Mouse (Mus musculus): Measurements from ENCODE around the gene Cox10. TPM values are rescaled to one million over a fixed set of nuclear protein-coding genes. Genes with fewer than 3 reads are reported as not detected.

The Cox10 gene
- total RNA-seq, 1 experiment from 2014 or later, result 21.0 TPM

- ATAC-seq (replicated peaks; ENCODE audit: insufficient number of reproducible peaks, low FRiP score, low TSS enrichment, poor library complexity, severe bottlenecking), result no peak
Observed at GRCm38 (mm10) chr11:64053371-64053770, 25.9 kb downstream of the Cox10 start.

DNA sequence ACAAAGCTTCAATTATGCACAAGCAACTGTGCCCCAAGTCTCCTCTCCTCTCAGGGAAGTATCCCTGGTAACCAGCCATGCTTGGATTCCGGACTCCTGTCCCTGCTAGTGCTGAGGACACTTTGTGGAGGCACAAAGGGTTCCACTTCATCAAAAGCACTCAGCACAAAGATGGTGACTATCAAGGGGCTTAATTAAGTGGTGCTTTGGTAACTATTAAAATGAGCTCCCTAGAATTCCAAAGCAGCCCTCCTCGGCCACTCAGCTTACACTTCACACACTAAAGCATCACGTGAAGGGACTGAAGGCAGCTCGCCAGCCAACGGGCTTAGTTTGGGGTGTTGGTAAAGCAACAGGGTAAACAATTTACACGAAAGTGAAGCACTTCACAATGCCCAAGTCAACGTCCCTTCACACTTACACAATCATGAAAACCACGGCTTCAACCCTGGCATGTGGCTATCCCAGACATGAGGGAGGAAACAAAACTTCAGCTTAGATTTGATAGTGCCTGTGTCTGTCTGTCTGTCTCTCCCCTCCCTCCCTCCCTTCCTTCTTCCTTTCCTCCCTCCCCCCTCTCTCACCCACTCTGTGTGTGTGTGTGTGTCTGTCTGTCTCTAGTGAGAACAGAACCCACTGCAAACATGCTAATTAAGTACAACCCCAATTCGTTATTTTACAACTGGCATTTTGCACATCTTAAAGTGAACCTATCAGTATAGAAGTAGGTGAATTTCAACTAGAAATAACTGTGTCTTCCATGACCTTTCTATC is 27.9 kb downstream of the Cox10 start:
- no peak for ATAC-seq (replicated peaks; ENCODE audit: insufficient number of reproducible peaks, low FRiP score, low TSS enrichment, poor library complexity, severe bottlenecking)

DNA sequence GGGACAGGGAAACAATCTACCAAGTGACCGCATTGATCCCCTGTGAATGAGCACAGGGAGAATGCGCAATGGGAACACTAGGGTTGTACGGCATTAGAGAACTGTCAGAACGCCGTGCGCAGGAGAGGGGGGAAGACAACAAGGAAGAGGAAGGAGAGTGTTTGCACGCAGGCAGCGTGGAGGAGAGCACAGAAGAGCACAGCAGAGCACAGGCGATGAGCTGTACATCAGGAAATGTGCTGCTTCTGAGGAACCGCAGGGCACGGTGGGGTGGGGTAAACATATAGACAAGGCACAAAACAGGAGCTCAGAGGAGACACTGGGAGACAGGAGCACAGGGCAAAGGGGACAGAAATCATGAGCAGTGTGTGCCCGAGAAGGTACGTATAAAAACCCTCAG is 31.8 kb downstream of the Cox10 start:
- ATAC-seq (replicated peaks; ENCODE audit: insufficient number of reproducible peaks, low FRiP score, low TSS enrichment, poor library complexity, severe bottlenecking), result no peak; the same call in 1 of the 2 replicates

DNA sequence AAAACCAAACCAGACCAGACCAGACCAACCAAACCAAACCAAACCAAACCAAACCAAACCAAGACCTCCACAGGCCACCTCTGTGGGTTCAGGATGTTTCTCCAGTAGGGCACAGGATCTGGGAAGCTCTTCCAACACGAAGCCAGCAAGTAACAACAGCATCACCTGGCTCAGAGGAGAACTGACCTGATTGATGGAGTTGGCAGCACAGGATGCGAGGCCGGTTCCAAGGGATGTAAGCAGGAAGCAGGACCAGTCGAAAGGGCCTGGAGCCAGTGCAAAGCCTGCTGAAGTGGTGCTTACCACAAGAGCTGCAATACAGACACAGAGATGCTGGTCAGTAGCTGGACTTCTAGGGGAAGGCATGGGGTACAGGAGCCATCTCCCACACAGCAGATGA is 34.2 kb downstream of the Cox10 start:
- ATAC-seq (replicated peaks; ENCODE audit: insufficient number of reproducible peaks, low FRiP score, low TSS enrichment, poor library complexity, severe bottlenecking), result no peak

GRCm38 (mm10) chr11:64044024-64044423 is 35.2 kb downstream of the Cox10 start:
- no peak for ATAC-seq (replicated peaks; ENCODE audit: insufficient number of reproducible peaks, low FRiP score, low TSS enrichment, poor library complexity, severe bottlenecking)

DNA sequence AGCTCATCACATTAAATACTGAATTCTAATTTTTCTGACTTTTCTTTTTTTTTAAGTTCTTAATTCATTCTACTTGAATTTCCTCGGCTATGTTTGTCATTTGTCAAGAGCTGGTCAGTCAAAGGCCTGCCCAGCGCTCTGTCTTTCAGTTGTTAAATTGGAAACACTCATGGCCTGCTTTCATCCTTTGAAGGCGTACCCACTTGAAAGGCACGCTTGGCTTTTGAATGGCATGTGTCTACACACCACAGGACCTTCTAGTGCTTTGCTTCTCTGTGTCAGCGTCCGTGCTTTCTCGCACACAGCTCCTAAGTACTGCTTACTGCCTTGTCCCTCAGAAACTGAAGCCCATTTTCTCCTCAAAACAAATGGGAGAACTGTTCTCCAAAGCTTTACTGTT is 38.0 kb downstream of the Cox10 start:
- no peak for ATAC-seq (replicated peaks; ENCODE audit: insufficient number of reproducible peaks, low FRiP score, low TSS enrichment, poor library complexity, severe bottlenecking)

GRCm38 (mm10) chr11:64039600-64039999 is 39.7 kb downstream of the Cox10 start:
- ATAC-seq (replicated peaks; ENCODE audit: insufficient number of reproducible peaks, low FRiP score, low TSS enrichment, poor library complexity, severe bottlenecking), result no peak

GRCm38 (mm10) chr11:64037471-64038125 is 41.7 kb downstream of the Cox10 start:
- no peak for ATAC-seq (replicated peaks; ENCODE audit: insufficient number of reproducible peaks, low FRiP score, low TSS enrichment, poor library complexity, severe bottlenecking)

- no peak for ATAC-seq (replicated peaks; ENCODE audit: insufficient number of reproducible peaks, low FRiP score, low TSS enrichment, poor library complexity, severe bottlenecking)
Observed at GRCm38 (mm10) chr11:64036306-64036705, 43.0 kb downstream of the Cox10 start.

GRCm38 (mm10) chr11:64035709-64036108 is 43.6 kb downstream of the Cox10 start:
- no peak for ATAC-seq (replicated peaks; ENCODE audit: insufficient number of reproducible peaks, low FRiP score, low TSS enrichment, poor library complexity, severe bottlenecking)

GRCm38 (mm10) chr11:64034686-64035085 is 44.6 kb downstream of the Cox10 start:
- ATAC-seq (replicated peaks; ENCODE audit: insufficient number of reproducible peaks, low FRiP score, low TSS enrichment, poor library complexity, severe bottlenecking), result no peak

DNA sequence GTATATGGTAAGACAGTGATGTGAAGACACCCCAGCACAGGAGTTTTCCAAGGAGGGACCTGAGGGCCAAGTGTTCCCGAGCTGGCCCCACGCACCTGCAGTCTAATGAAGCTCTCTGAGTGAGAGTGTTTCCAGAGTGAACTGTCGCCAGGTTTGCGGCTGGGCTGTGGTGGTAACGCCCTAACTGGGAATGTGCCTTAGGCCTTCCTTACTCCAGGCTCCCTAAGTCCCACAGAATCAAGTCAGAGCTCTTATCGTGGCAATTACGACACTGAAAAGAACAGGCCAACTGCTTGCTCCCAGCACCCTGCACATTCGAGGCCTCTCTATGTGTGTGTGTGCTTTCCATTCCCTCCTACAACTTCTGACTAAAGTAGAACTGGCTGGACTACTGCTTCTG is 51.8 kb downstream of the Cox10 start:
- ATAC-seq (replicated peaks; ENCODE audit: insufficient number of reproducible peaks, low FRiP score, low TSS enrichment, poor library complexity, severe bottlenecking), result no peak

DNA sequence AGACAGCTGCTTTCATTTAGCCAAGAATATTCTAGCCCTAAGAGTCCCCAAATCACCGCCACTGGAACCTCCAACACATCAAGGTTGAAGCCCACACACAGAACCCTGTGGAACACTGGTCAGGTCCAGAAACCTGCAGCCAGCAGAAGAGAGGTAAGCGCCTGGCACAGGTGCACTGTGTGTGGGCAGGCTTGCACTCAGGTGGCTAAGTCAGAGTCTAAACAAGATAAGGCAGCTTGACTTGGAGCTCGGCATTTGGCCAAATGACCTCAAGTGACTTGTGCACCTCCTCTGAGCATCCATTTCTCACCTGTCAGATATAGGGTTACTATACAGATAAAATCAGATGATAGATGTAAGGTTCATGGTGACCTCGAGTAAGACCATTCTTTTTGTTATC is 53.4 kb downstream of the Cox10 start:
- ATAC-seq (replicated peaks; ENCODE audit: insufficient number of reproducible peaks, low FRiP score, low TSS enrichment, poor library complexity, severe bottlenecking), result no peak

DNA sequence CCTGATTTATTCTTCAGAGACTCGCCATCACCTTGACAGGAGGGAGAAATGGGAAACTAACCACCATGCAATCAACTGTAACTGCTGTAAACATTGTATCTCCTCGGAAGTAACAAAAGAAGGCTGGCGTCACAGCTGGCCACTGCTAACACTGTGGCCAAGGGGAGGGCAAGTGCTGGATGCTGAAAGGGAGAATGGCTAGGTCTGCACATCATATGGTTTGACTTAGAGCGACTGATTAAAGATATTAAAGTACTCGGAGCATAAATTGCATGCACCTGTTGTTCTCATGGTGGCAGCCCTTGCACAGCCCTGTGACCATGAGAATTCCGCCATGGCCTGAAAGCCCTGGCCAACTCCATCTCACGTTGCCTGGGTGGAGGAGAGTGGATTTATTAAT is 54.7 kb downstream of the Cox10 start:
- ATAC-seq (replicated peaks; ENCODE audit: insufficient number of reproducible peaks, low FRiP score, low TSS enrichment, poor library complexity, severe bottlenecking), result no peak

DNA sequence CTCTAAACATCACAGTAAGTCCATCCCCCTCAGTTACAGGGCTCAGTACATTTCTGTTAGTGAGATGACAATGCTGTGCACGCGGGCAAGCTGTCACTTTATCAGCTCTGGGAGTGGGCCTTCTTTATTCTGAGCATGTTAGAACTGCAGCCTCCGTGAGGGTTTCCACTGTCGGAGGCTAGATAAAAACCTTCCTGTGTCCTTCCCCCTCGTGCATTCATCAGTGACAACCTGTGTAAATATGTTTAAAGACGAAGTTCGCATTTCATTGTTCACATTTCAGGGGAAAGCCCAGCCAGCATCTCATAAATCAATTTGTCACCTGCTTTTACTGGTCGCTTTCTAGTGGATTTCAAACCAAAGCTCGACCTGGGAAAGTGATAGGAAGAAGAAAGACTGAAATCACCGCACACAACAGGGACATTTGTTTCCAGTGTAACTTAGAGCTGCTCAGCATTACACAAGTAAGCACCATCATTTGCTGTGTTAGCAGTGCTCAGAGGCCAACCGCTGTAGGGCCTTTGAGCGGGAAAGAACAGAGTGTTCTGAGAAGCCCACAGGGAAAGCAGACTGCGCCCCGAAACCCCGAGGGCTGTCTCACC is 55.8 kb downstream of the Cox10 start:
- ATAC-seq (replicated peaks; ENCODE audit: insufficient number of reproducible peaks, low FRiP score, low TSS enrichment, poor library complexity, severe bottlenecking), result no peak

- no peak for ATAC-seq (replicated peaks; ENCODE audit: insufficient number of reproducible peaks, low FRiP score, low TSS enrichment, poor library complexity, severe bottlenecking)
Observed at GRCm38 (mm10) chr11:64022403-64023047, 56.7 kb downstream of the Cox10 start.

- ATAC-seq (replicated peaks; ENCODE audit: insufficient number of reproducible peaks, low FRiP score, low TSS enrichment, poor library complexity, severe bottlenecking), result no peak
Observed at GRCm38 (mm10) chr11:64019235-64019634, 60.0 kb downstream of the Cox10 start.

- ATAC-seq (replicated peaks; ENCODE audit: insufficient number of reproducible peaks, low FRiP score, low TSS enrichment, poor library complexity, severe bottlenecking), result no peak
Observed at GRCm38 (mm10) chr11:64018165-64018564, 61.1 kb downstream of the Cox10 start.

- no peak for ATAC-seq (replicated peaks; ENCODE audit: insufficient number of reproducible peaks, low FRiP score, low TSS enrichment, poor library complexity, severe bottlenecking)
Observed at GRCm38 (mm10) chr11:64015309-64015708, 64.0 kb downstream of the Cox10 start.

Measured in monocyte, adult 5-6 weeks (primary cell).